Mouse (Mus musculus): ENCODE measurements around the gene Nosip. TPM values are rescaled to one million over a fixed set of nuclear protein-coding genes. Genes with fewer than 3 reads are reported as not detected.

The Nosip gene
- total RNA-seq, 1 experiment = 94.2 TPM

- H3K27ac ChIP-seq (ENCODE audit: insufficient read depth, low read depth, low read length, poor library complexity, severe bottlenecking) = no peak overlapping the region
- no peak overlapping the region for H3K9ac ChIP-seq (ENCODE audit: insufficient read depth, low read depth, low read length, poor library complexity, severe bottlenecking)
- DNase-seq (ENCODE audit: low read depth, low spot score) = no peak
- peaks cover 52% of the 10 kb centered on the region for H3K36me3 ChIP-seq (ENCODE audit: control insufficient read depth, insufficient read depth, low read length, poor library complexity, severe bottlenecking)
- no peak overlapping the region for H3K4me3 ChIP-seq (ENCODE audit: insufficient read depth in 1 of 2, low read depth in 1 of 2, low read length in 2 of 2, poor library complexity in 1 of 2, severe bottlenecking in 1 of 2)
- in situ Hi-C loops (cut with MboI; ENCODE audit: low sequenced_read_pairs in 2 of 2, unreplicated experiment in 2 of 2) = no loop called here
- no peaks in the 10 kb centered on the region for H3K9me3 ChIP-seq (ENCODE audit: control insufficient read depth, insufficient read depth, low read depth, low read length)
- no peak for TF ChIP-seq CHD2 (IDR thresholded peaks at IDR 0.05; ENCODE audit: low read depth, low read length)
- no peak for TF ChIP-seq MAFK (IDR thresholded peaks at IDR 0.05; ENCODE audit: insufficient read depth, low read depth, low read length)
- no peak for TF ChIP-seq ZC3H11A (IDR thresholded peaks at IDR 0.05; ENCODE audit: borderline replicate concordance, low read depth, low read length)
- no peak for TF ChIP-seq HCFC1 (IDR thresholded peaks at IDR 0.05; ENCODE audit: borderline replicate concordance, insufficient read depth, low read length)
- no peak for TF ChIP-seq ZNF384 (IDR thresholded peaks at IDR 0.05; ENCODE audit: low read depth, low read length)
- H3K4me1 ChIP-seq (ENCODE audit: control insufficient read depth in 2 of 2, insufficient read depth in 2 of 2, low read length in 2 of 2, poor library complexity in 1 of 2) = no peaks in the 10 kb centered on the region
Observed at GRCm38 (mm10) chr7:45037720-45038361, 24.4 kb upstream of the Nosip start.

- no peak for TF ChIP-seq CHD2 (IDR thresholded peaks at IDR 0.05; ENCODE audit: low read depth, low read length)
- no peak for TF ChIP-seq ZC3H11A (IDR thresholded peaks at IDR 0.05; ENCODE audit: borderline replicate concordance, low read depth, low read length)
- no peak for TF ChIP-seq ZNF384 (IDR thresholded peaks at IDR 0.05; ENCODE audit: low read depth, low read length)
- TF ChIP-seq HCFC1 (IDR thresholded peaks at IDR 0.05; ENCODE audit: borderline replicate concordance, insufficient read depth, low read length) = no peak
- TF ChIP-seq MAFK (IDR thresholded peaks at IDR 0.05; ENCODE audit: insufficient read depth, low read depth, low read length) = no peak
- H3K27ac ChIP-seq (ENCODE audit: insufficient read depth, low read depth, low read length, poor library complexity, severe bottlenecking) = no peak overlapping the region
- DNase-seq (ENCODE audit: low read depth, low spot score) = no peak
- H3K4me1 ChIP-seq (ENCODE audit: control insufficient read depth in 2 of 2, insufficient read depth in 2 of 2, low read length in 2 of 2, poor library complexity in 1 of 2) = no peaks in the 10 kb centered on the region
- no peaks in the 10 kb centered on the region for H3K9me3 ChIP-seq (ENCODE audit: control insufficient read depth, insufficient read depth, low read depth, low read length)
- no peak overlapping the region for H3K4me3 ChIP-seq (ENCODE audit: insufficient read depth in 1 of 2, low read depth in 1 of 2, low read length in 2 of 2, poor library complexity in 1 of 2, severe bottlenecking in 1 of 2)
- H3K36me3 ChIP-seq (ENCODE audit: control insufficient read depth, insufficient read depth, low read length, poor library complexity, severe bottlenecking) = peaks cover 53% of the 10 kb centered on the region
- in situ Hi-C loops (cut with MboI; ENCODE audit: low sequenced_read_pairs in 2 of 2, unreplicated experiment in 2 of 2) = no loop called here
- H3K9ac ChIP-seq (ENCODE audit: insufficient read depth, low read depth, low read length, poor library complexity, severe bottlenecking) = no peak overlapping the region
Observed at GRCm38 (mm10) chr7:45038411-45038810, 23.8 kb upstream of the Nosip start.

- TF ChIP-seq CHD2 (IDR thresholded peaks at IDR 0.05; ENCODE audit: low read depth, low read length) (no peak), MAFK (IDR thresholded peaks at IDR 0.05; ENCODE audit: insufficient read depth, low read depth, low read length) (no peak), ZNF384 (IDR thresholded peaks at IDR 0.05; ENCODE audit: low read depth, low read length) (no peak), HCFC1 (IDR thresholded peaks at IDR 0.05; ENCODE audit: borderline replicate concordance, insufficient read depth, low read length) (no peak), ZC3H11A (IDR thresholded peaks at IDR 0.05; ENCODE audit: borderline replicate concordance, low read depth, low read length) (no peak)
- no peak for DNase-seq (ENCODE audit: low read depth, low spot score)
- peaks cover 0 to 2% of the 10 kb centered on the region in 2 experiments; a peak in 1 of 4 replicates for H3K4me1 ChIP-seq (ENCODE audit: control insufficient read depth in 2 of 2, insufficient read depth in 2 of 2, low read length in 2 of 2, poor library complexity in 1 of 2)
- in situ Hi-C loops (cut with MboI; ENCODE audit: low sequenced_read_pairs in 2 of 2, unreplicated experiment in 2 of 2) = no loop called here
- H3K27ac ChIP-seq (ENCODE audit: insufficient read depth, low read depth, low read length, poor library complexity, severe bottlenecking) = no peak overlapping the region
- H3K9ac ChIP-seq (ENCODE audit: insufficient read depth, low read depth, low read length, poor library complexity, severe bottlenecking) = no peak overlapping the region
- peaks cover 45% of the 10 kb centered on the region for H3K36me3 ChIP-seq (ENCODE audit: control insufficient read depth, insufficient read depth, low read length, poor library complexity, severe bottlenecking)
- H3K9me3 ChIP-seq (ENCODE audit: control insufficient read depth, insufficient read depth, low read depth, low read length) = no peaks in the 10 kb centered on the region
- no peak overlapping the region for H3K4me3 ChIP-seq (ENCODE audit: insufficient read depth in 1 of 2, low read depth in 1 of 2, low read length in 2 of 2, poor library complexity in 1 of 2, severe bottlenecking in 1 of 2)
Observed at GRCm38 (mm10) chr7:45040851-45041250, 21.4 kb upstream of the Nosip start.

GRCm38 (mm10) chr7:45043307-45043706, 18.9 kb upstream of the Nosip start:
- no peak for DNase-seq (ENCODE audit: low read depth, low spot score)
- H3K4me3 ChIP-seq (ENCODE audit: insufficient read depth in 1 of 2, low read depth in 1 of 2, low read length in 2 of 2, poor library complexity in 1 of 2, severe bottlenecking in 1 of 2) = peak overlapping the region in 1 of 2 experiments; percentile 21; a peak in 1 of 4 replicates
- TF ChIP-seq ZC3H11A (IDR thresholded peaks at IDR 0.05; ENCODE audit: borderline replicate concordance, low read depth, low read length) (no peak), HCFC1 (IDR thresholded peaks at IDR 0.05; ENCODE audit: borderline replicate concordance, insufficient read depth, low read length) (no peak), ZNF384 (IDR thresholded peaks at IDR 0.05; ENCODE audit: low read depth, low read length) (no peak), MAFK (IDR thresholded peaks at IDR 0.05; ENCODE audit: insufficient read depth, low read depth, low read length) (no peak), CHD2 (IDR thresholded peaks at IDR 0.05; ENCODE audit: low read depth, low read length) (no peak)
- peaks cover 60% of the 10 kb centered on the region for H3K36me3 ChIP-seq (ENCODE audit: control insufficient read depth, insufficient read depth, low read length, poor library complexity, severe bottlenecking)
- in situ Hi-C loops (cut with MboI; ENCODE audit: low sequenced_read_pairs in 2 of 2, unreplicated experiment in 2 of 2) = no loop called here
- no peaks in the 10 kb centered on the region for H3K9me3 ChIP-seq (ENCODE audit: control insufficient read depth, insufficient read depth, low read depth, low read length)
- H3K4me1 ChIP-seq (ENCODE audit: control insufficient read depth in 2 of 2, insufficient read depth in 2 of 2, low read length in 2 of 2, poor library complexity in 1 of 2) = peaks cover 4 to 15% of the 10 kb centered on the region in 2 experiments; a peak in 2 of 4 replicates
- H3K9ac ChIP-seq (ENCODE audit: insufficient read depth, low read depth, low read length, poor library complexity, severe bottlenecking) = 0 out of 2 replicates have a peak overlapping the region, but pooled peaks have one; percentile 33
- H3K27ac ChIP-seq (ENCODE audit: insufficient read depth, low read depth, low read length, poor library complexity, severe bottlenecking) = no peak overlapping the region

All from ES-E14 (cell line).